Mouse (Mus musculus): ENCODE results near the gene Pdf.

- TF ChIP-seq ZNF384 (IDR thresholded peaks at IDR 0.05; ENCODE audit: low read depth, low read length) (no peak), ZC3H11A (IDR thresholded peaks at IDR 0.05; ENCODE audit: borderline replicate concordance, low read depth, low read length) (no peak), CHD2 (IDR thresholded peaks at IDR 0.05; ENCODE audit: low read depth, low read length) (no peak)
These were observed 1.1 kb upstream of the Pdf start for GRCm38 (mm10) chr8:107049480-107049879.

All from ES-E14 (cell line).